8 mouse cellular contexts compared by ENCODE assay signal in the genomic region with DNA sequence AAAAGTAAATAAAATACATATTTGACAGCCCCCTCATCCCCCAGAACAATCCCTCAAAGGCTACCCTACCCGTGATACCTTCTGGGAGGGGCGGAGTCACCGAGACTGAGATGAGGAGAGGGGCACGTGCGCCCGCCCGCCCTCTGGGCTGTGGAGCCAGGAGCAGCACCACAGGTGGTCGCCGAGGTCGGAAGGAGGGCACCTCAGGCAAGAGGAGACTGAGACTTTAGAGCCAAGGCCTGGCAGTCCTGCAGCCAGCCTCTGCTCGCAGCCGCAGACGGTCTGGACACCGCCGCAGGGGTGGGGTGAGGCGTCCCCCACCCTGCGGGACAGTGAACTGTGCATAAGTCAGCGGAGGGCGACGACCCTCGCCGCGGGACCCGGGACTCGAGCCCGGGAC. TPM values are rescaled to one million over a fixed set of nuclear protein-coding genes. Genes with fewer than 3 reads are reported as not detected.
DNase-seq lines count a peak whose midpoint lies in the region; ATAC-seq and TF ChIP-seq lines count a peak whose summit lies in the region.

No protein-coding gene starts in this region.

- no peak for TF ChIP-seq RAD21 in CH12.LX (IDR thresholded peaks at IDR 0.05; ENCODE audit: low read depth, low read length)

- H3K4me3 ChIP-seq in heart, embryonic 12.5 days: peak overlapping the region; percentile 66
- H3K4me3 ChIP-seq in CH12.LX (replicated peaks in 1 of 3; ENCODE audit: low read depth in 2 of 3, low read length in 2 of 3, poor library complexity in 1 of 3): peak overlapping the region; percentile 14 to 96 (median 89)
- H3K4me3 ChIP-seq in embryonic facial prominence, embryonic 15.5 days (replicated peaks): peak overlapping the region; percentile 52
- no peak overlapping the region; a peak in 1 of 4 replicates for H3K4me3 ChIP-seq in liver, embryonic 14.5 days (ENCODE audit: insufficient read depth in 1 of 2, low read depth in 2 of 2, low read length in 2 of 2)

- in situ Hi-C loops in CH12.LX (cut with MboI; ENCODE audit: low pct_ligation_motif_present, low pct_unique_long_range_greater_than_20kb, low sequenced_read_pairs): loop anchor here (5.0 kb wide), 1 partner anchor 36 kb away; no protein-coding TSS in a partner anchor

- dilution Hi-C loops in CH12.LX (cut with MboI; ENCODE audit: extremely low pct_ligation_motif_present, extremely low pct_unique_long_range_greater_than_20kb, low sequenced_read_pairs): no loop called here

- H3K27me3 ChIP-seq in heart, embryonic 12.5 days (replicated peaks): peaks cover 12% of the 10 kb centered on the region; the same call in 1 of the 2 replicates
- peaks cover 9% of the 10 kb centered on the region for H3K27me3 ChIP-seq in CH12.LX (replicated peaks)
- peaks cover 15% of the 10 kb centered on the region for H3K27me3 ChIP-seq in embryonic facial prominence, embryonic 15.5 days
- peaks cover 65% of the 10 kb centered on the region for H3K27me3 ChIP-seq in liver, embryonic 14.5 days (ENCODE audit: control insufficient read depth, insufficient read depth, low read length)

- 2% methylated on average over 26 of the region's 26 CpGs for WGBS in heart, embryonic 12.5 days
- 6% methylated on average over 26 of the region's 26 CpGs for WGBS in embryonic facial prominence, embryonic 15.5 days
- WGBS in liver, embryonic 14.5 days (ENCODE audit: insufficient replicate concordance): 3% methylated on average over 26 of the region's 26 CpGs

- no peak for TF ChIP-seq CTCF in CH12.LX (conservative IDR thresholded peaks at IDR 0.05 in 1 of 2, IDR thresholded peaks at IDR 0.05 in 1 of 2; ENCODE audit: low read depth in 2 of 2, low read length in 2 of 2)
- TF ChIP-seq CTCF in liver, embryonic 14.5 days (IDR thresholded peaks at IDR 0.05; ENCODE audit: low read depth): no peak

- no peak overlapping the region for H3K27ac ChIP-seq in heart, embryonic 12.5 days (ENCODE audit: poor library complexity, severe bottlenecking)
- H3K27ac ChIP-seq in CH12.LX (ENCODE audit: insufficient read depth, low read depth): no peak overlapping the region
- peak overlapping the region; percentile 88; the same call in 1 of the 2 replicates for H3K27ac ChIP-seq in embryonic facial prominence, embryonic 15.5 days (replicated peaks)
- H3K27ac ChIP-seq in liver, embryonic 14.5 days: no peak overlapping the region

- TF ChIP-seq POLR2A in CH12.LX (IDR thresholded peaks at IDR 0.05; ENCODE audit: low read depth, low read length): no peak

- no peaks in the 10 kb centered on the region for H3K36me3 ChIP-seq in heart, embryonic 12.5 days
- peaks cover 3 to 14% of the 10 kb centered on the region in 2 experiments for H3K36me3 ChIP-seq in CH12.LX (replicated peaks in 1 of 2; ENCODE audit: control insufficient read depth in 1 of 2, insufficient read depth in 1 of 2, low read length in 1 of 2)
- H3K36me3 ChIP-seq in embryonic facial prominence, embryonic 15.5 days: no peaks in the 10 kb centered on the region
- no peaks in the 10 kb centered on the region for H3K36me3 ChIP-seq in liver, embryonic 14.5 days (replicated peaks; ENCODE audit: control insufficient read depth, insufficient read depth, low read depth)

- TF ChIP-seq EP300 in CH12.LX (IDR thresholded peaks at IDR 0.05; ENCODE audit: low read length): no peak
- TF ChIP-seq EP300 in liver, embryonic 14.5 days (IDR thresholded peaks at IDR 0.05; ENCODE audit: low read depth): no peak

- ATAC-seq in heart, embryonic 12.5 days (ENCODE audit: insufficient number of reproducible peaks, low FRiP score): no peak
- ATAC-seq in embryonic facial prominence, embryonic 15.5 days (ENCODE audit: insufficient number of reproducible peaks, low FRiP score, low TSS enrichment, low read depth): no peak
- ATAC-seq in liver, embryonic 14.5 days (ENCODE audit: insufficient read depth): no peak

- H3K4me2 ChIP-seq in heart, embryonic 12.5 days: peak overlapping the region; percentile 93
- peak overlapping the region; percentile 73 for H3K4me2 ChIP-seq in CH12.LX (ENCODE audit: insufficient read depth, low read depth, poor library complexity, severe bottlenecking)
- H3K4me2 ChIP-seq in embryonic facial prominence, embryonic 15.5 days (replicated peaks): peak overlapping the region; percentile 93
- H3K4me2 ChIP-seq in liver, embryonic 14.5 days (ENCODE audit: low read depth): peak overlapping the region; percentile 90

- peaks cover 9% of the 10 kb centered on the region for H3K79me2 ChIP-seq in CH12.LX (replicated peaks; ENCODE audit: control insufficient read depth, extremely low read depth, insufficient read depth, poor library complexity, severe bottlenecking)

- no peak for DNase-seq in heart, adult 9 months (ENCODE audit: low spot score in 2 of 2)
- DNase-seq in CH12.LX (ENCODE audit: extremely low read depth): no peak
- DNase-seq in liver, embryonic 14.5 days (ENCODE audit: low read depth in 3 of 3, low spot score in 3 of 3): no peak
- DNase-seq in urinary bladder, postnatal 36 days (ENCODE audit: low spot score in 2 of 2): no peak
- no peak for DNase-seq in adrenal gland, postnatal 25 days
- no peak for DNase-seq in layer of hippocampus, adult 11-12 months (ENCODE audit: low spot score)

- peak overlapping the region; percentile 88 for H3K9ac ChIP-seq in heart, embryonic 12.5 days
- no peak overlapping the region for H3K9ac ChIP-seq in CH12.LX (ENCODE audit: insufficient read depth, low read depth)
- 0 out of 2 replicates have a peak overlapping the region, but pooled peaks have one; percentile 3 for H3K9ac ChIP-seq in embryonic facial prominence, embryonic 15.5 days
- H3K9ac ChIP-seq in liver, embryonic 14.5 days (replicated peaks): no peak overlapping the region

- peaks cover 63% of the 10 kb centered on the region for H3K4me1 ChIP-seq in heart, embryonic 12.5 days (replicated peaks)
- peaks cover 25 to 71% of the 10 kb centered on the region in 2 experiments for H3K4me1 ChIP-seq in CH12.LX (ENCODE audit: control insufficient read depth in 1 of 2, insufficient read depth in 2 of 2)
- H3K4me1 ChIP-seq in embryonic facial prominence, embryonic 15.5 days: peaks cover 72% of the 10 kb centered on the region
- peaks cover 11 to 13% of the 10 kb centered on the region in 2 experiments for H3K4me1 ChIP-seq in liver, embryonic 14.5 days (replicated peaks; ENCODE audit: control insufficient read depth in 2 of 2, insufficient read depth in 2 of 2, low read length in 1 of 2)

- no peaks in the 10 kb centered on the region for H3K9me3 ChIP-seq in heart, embryonic 12.5 days (replicated peaks)
- H3K9me3 ChIP-seq in CH12.LX (replicated peaks; ENCODE audit: low read length): no peaks in the 10 kb centered on the region
- no peaks in the 10 kb centered on the region for H3K9me3 ChIP-seq in embryonic facial prominence, embryonic 15.5 days (replicated peaks)
- H3K9me3 ChIP-seq in liver, embryonic 14.5 days (ENCODE audit: control insufficient read depth, low read length): no peaks in the 10 kb centered on the region

TF ChIP-seq in CH12.LX, 34 proteins besides CTCF, POLR2A, EP300 and RAD21:
- TF ChIP-seq MAFK (IDR thresholded peaks at IDR 0.05; ENCODE audit: insufficient replicate concordance, low read length) (no peak), BHLHE40 (IDR thresholded peaks at IDR 0.05; ENCODE audit: low read depth, low read length) (peak; percentile 69)

RNA-seq across cellular contexts. Expression of a gene that starts 1.8 kb away (rescaled TPM):
- 27.8 and 29.9 TPM in 2 replicates for polyA plus RNA-seq in heart, embryonic 12.5 days (2016; fragmentation: Nextera tagmentation; extraction: Ambion mirVana)
- total RNA-seq in CH12.LX (2012; rRNA removed) (36.2 and 52.5 TPM in 2 replicates), CH12.LX (2014; rRNA removed) (19.3 and 24.4 TPM in 2 replicates)
- 14.9 and 16.4 TPM in 2 replicates for polyA plus RNA-seq in CH12.LX (2012; ENCODE audit: insufficient read length, low read depth)
- polyA plus RNA-seq in embryonic facial prominence, embryonic 15.5 days (2015; fragmentation: Nextera tagmentation; extraction: Ambion mirVana): 43.7 and 46.6 TPM in 2 replicates
- polyA plus RNA-seq in liver, embryonic 14.5 days (2012; rRNA removed): 1.3 and 1.9 TPM in 2 replicates
- 2.0 and 2.7 TPM in 2 replicates for polyA plus RNA-seq in liver, embryonic 14.5 days (2014; fragmentation: Nextera tagmentation; extraction: Ambion mirVana)
- 15.3 and 15.4 TPM in 2 replicates for total RNA-seq in adrenal gland, postnatal 25 days (2021)

RNA-seq across cellular contexts. Expression of a gene that starts 13.7 kb away (rescaled TPM):
- 34.3 and 35.3 TPM in 2 replicates for polyA plus RNA-seq in heart, embryonic 12.5 days (2016; fragmentation: Nextera tagmentation; extraction: Ambion mirVana)
- total RNA-seq in CH12.LX (2012; rRNA removed): 23.6 and 25.8 TPM in 2 replicates
- total RNA-seq in CH12.LX (2014; rRNA removed): 22.2 and 23.7 TPM in 2 replicates
- 20.7 and 23.6 TPM in 2 replicates for polyA plus RNA-seq in CH12.LX (2012; ENCODE audit: insufficient read length, low read depth)
- polyA plus RNA-seq in embryonic facial prominence, embryonic 15.5 days (2015; fragmentation: Nextera tagmentation; extraction: Ambion mirVana): 56.7 and 60.1 TPM in 2 replicates
- polyA plus RNA-seq in liver, embryonic 14.5 days (2012; rRNA removed): 9.5 and 11.3 TPM in 2 replicates
- polyA plus RNA-seq in liver, embryonic 14.5 days (2014; fragmentation: Nextera tagmentation; extraction: Ambion mirVana): 2.8 and 3.2 TPM in 2 replicates
- 14.4 and 15.2 TPM in 2 replicates for total RNA-seq in adrenal gland, postnatal 25 days (2021)

RNA-seq across cellular contexts. Expression of a gene that starts 30.9 kb away (rescaled TPM):
- 285 and 293 TPM in 2 replicates for polyA plus RNA-seq in heart, embryonic 12.5 days (2016; fragmentation: Nextera tagmentation; extraction: Ambion mirVana)
- total RNA-seq in CH12.LX (2012; rRNA removed) (279 and 313 TPM in 2 replicates), CH12.LX (2014; rRNA removed) (137 and 139 TPM in 2 replicates)
- 292 and 344 TPM in 2 replicates for polyA plus RNA-seq in CH12.LX (2012; ENCODE audit: insufficient read length, low read depth)
- polyA plus RNA-seq in embryonic facial prominence, embryonic 15.5 days (2015; fragmentation: Nextera tagmentation; extraction: Ambion mirVana): 337 and 339 TPM in 2 replicates
- polyA plus RNA-seq in liver, embryonic 14.5 days (2012; rRNA removed): 114 and 145 TPM in 2 replicates
- polyA plus RNA-seq in liver, embryonic 14.5 days (2014; fragmentation: Nextera tagmentation; extraction: Ambion mirVana): 201 and 208 TPM in 2 replicates
- total RNA-seq in adrenal gland, postnatal 25 days (2021): 188 and 208 TPM in 2 replicates

Comparison
In these comparisons a context has a peak if more than half of its experiments do, and no peak if none do; other contexts are left out.
1. H3K4me3 ChIP-seq: peak in heart, embryonic 12.5 days (single experiment), CH12.LX (3 of 3) and embryonic facial prominence, embryonic 15.5 days (single experiment); none in liver, embryonic 14.5 days (0 of 2).
2. H3K9ac ChIP-seq: peak in heart, embryonic 12.5 days (single experiment) and embryonic facial prominence, embryonic 15.5 days (single experiment); none in CH12.LX (single experiment) and liver, embryonic 14.5 days (single experiment).
3. Peak in every context shown above with its lines, with median percentiles within 50 percentile points of each other: H3K4me2 ChIP-seq.